Mouse (Mus musculus): ENCODE results near the gene Olfr769.
"Not testable (repeated sequence)": the region's sequence is repeated elsewhere in the genome, so short reads cannot be mapped to it uniquely, and the experiment has no call there.

Olfr769 gene

DNA sequence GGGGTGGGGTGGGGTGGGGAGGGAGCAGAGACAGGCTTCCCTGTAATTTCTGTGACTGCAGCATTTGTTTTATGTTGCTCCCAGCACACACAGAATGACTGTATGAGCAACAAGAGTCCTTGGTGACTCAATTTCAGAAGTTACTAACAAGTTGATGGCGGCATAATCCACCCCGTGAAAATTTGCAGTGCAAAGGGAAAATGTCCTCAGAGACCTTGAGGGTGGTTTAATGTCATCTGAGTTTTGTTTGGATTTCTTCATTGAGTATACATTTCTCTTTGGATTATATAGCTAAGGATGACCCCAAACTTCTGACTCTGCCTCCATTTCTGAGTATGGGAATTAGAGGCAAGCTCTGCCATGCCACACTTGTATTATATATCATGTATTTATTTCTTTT is at the start of gene Olfr769:
Gene Olfr769, minus strand, starts transcription at position 101 of the 400 bp plus-strand sequence.
- DNase-seq (ENCODE audit: low spot score in 2 of 2): no peak

DNA sequence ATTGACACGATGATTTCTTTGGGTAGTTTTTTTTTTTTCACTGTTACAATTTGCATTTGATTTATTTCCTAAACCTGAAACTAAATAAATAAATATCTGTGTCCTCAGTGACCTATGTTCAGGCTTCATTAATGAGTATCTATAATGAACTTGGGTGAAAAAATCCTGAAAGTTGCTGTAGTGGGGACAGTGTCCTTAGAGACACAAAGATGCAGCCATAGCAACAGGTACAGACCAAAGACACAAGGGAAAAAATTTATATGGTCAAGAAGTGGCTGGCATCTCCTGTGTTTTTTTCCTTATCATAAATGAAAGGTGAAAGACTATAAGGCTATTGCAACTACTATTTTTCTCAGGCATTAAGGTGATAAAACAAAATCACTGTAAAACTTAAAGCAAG is 47.0 kb upstream of the Olfr769 start, which contains the start of gene Olfr771:
Gene Olfr771, minus strand, starts transcription at position 101 of the 400 bp plus-strand sequence.
- DNase-seq (ENCODE audit: low spot score in 2 of 2): no peak

DNA sequence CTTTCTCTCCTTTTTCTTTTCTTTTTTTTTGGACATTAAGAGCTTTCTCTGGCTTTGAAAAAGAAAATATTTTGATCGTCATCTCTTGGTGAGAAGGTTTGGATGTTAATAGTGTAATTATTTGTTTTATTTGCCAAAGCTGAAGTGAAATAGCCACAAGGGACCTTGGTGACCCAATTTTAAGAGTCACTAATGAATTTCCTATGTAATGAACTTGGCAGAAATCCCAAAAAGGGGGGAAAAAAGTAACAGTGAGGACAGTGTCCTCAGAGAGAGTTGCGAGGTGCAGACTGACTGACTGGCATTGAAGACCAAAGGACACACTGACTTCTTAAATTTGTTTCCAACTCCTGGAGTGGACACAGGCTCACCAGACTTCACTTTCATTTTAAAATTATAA is 21.2 kb upstream of the Olfr769 start, which contains the start of gene Olfr770:
Gene Olfr770, minus strand, starts transcription at position 101 of the 400 bp plus-strand sequence.
- DNase-seq (ENCODE audit: low spot score in 2 of 2): no peak

DNA sequence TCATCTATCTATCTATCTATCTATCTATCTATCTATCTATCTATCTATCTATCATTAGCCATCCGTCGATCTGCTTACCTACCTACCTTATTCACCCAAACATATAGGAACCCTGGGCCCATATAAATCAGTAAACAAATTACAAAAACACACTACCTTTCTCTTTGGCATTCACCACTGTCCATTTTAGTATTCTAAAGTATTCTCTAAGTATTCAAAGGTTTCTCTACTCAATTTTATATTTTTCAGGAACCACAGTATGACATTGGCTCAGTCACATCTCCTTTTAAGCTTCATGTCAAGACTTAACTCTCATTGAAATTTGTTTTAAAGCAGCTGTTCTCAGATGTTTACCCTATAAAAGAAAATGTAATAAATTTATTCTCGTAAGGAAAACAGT is 2.5 kb downstream of the Olfr769 start:
- DNase-seq (ENCODE audit: low spot score in 2 of 2): no peak

DNA sequence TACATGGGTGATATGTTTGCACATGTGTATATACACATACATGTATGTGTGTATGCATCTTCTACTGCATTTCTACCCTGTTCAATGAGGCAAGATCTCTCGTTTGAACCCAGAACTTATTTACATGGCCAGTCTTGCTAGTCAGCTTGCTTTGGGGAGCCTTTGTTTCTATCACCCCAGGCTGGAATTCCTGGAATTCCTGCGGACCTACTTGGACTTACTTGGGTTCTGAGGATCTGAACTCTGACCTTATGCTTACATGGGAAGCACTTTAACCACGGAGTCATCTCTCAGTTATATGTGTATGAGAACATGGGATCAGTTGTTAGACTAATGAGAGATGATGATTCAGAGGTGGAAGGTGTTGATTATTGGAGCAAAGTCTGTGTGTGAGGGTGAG is 16.4 kb downstream of the Olfr769 start:
- DNase-seq (ENCODE audit: low spot score in 2 of 2): no peak

DNA sequence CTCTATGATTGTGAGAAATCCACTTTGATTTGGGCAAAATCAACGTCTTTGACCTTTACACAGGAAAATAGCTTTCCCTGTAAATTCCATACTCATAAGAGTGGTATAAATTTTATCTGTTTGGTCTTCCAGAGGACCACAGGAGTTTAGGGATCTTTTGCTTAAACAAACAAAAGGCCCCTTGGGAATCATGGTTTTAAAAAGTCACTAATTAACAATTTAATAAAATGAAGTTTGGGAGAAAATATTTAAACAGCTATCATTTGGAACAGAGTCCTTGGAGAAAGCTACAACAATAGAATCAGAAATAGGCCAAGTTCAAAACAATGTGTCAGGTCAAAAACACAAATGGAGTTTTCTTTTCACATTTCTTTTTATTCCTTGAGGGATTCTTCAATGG is 18.4 kb downstream of the Olfr769 start, which contains the start of gene Olfr768:
Gene Olfr768, minus strand, starts transcription at position 101 of the 400 bp plus-strand sequence.
- no peak for DNase-seq (ENCODE audit: low spot score in 2 of 2)

DNA sequence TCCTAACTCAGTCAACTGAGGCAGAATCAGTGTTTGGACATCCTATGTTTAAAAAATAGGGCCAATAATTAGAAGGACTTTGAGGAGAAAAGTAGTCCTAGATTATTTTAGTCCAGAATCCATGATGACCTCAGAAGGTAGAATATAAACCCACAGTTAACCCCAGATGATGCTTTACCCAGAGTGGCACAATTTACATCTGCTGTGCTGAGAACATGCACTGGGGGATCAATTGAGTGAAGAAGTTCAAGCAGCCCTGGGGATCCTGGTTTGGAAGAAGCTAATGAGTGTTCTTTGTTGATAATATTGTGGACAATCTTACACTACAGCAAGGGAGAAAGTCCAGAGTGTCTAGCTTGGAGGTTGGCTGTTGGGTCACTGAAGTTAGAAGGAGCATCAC is 34.9 kb downstream of the Olfr769 start, which contains the start of gene Olfr767:
Gene Olfr767, minus strand, starts transcription at position 101 of the 400 bp plus-strand sequence.
- DNase-seq (ENCODE audit: low spot score in 2 of 2): not testable (repeated sequence)

DNA sequence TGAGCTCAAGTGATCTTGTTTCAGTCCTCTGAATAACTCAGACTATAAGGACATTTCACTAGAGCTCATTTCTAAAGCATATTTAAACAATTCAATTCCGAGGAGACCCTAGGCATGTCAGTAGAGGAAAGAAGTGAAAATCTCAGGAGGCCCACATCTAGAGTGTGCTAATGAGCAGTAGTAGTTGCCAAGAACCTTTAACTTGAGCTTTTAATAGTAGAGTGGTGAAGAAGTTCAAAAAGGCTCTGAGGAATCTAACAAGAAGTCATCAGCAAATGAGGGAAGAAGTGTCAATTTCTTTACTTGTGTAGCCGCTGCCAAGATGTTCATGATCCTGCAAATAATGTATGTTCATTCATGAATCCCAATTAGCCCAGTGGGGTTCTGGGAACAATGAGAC is 48.8 kb downstream of the Olfr769 start, which contains the start of gene Olfr766-ps1:
Gene Olfr766-ps1, minus strand, starts transcription at position 101 of the 400 bp plus-strand sequence.
- DNase-seq (ENCODE audit: low spot score in 2 of 2): no peak

Measured in frontal cortex, postnatal 36 days (tissue).